Mouse (Mus musculus) neural tube, embryonic 11.5 days (tissue): ENCODE measurements at regions not wholly inside any gene's neighbourhood (a gene's known extent, or its start where the extent isn't known, plus 50 kb on each side); places are given as distances from the start of the nearest gene placed in this dataset.
A peak's percentile ranks its signal among the peaks of the same experiment; 100 is the strongest.

ENCODE experiments used
- ATAC-seq: fragments of 200-750 bp; cut with Nextera tagmentation; 2 replicates; pipeline ENCODE4 v1.8.0; 2017; ENCODE audit warnings: moderate number of reproducible peaks, mild to moderate bottlenecking, moderate TSS enrichment, moderate library complexity; ENCODE audit not compliant: insufficient read depth, low FRiP score, low TSS enrichment
- DNase-seq: peaks from one replicate; pipeline ENCODE4 v3.0.0-alpha.2; 2015; ENCODE audit warnings: low spot score
- H3K27ac ChIP-seq: fragments of 300-500 bp; sonication (generic); 2 replicates; pipeline ENCODE4 v1.5.1; 2014; ENCODE audit warnings: low read depth, mild to moderate bottlenecking, low read length
- H3K27me3 ChIP-seq: fragments of 300-500 bp; sonication (generic); 2 replicates; pipeline ENCODE4 v1.6.1; 2014; ENCODE audit warnings: mild to moderate bottlenecking, low read length, mixed read lengths; ENCODE audit not compliant: control insufficient read depth, insufficient read depth
- H3K36me3 ChIP-seq: fragments of 300-500 bp; sonication (generic); 2 replicates; pipeline ENCODE4 v1.6.1; 2014; ENCODE audit warnings: mild to moderate bottlenecking, low read length, moderate library complexity, mixed read lengths; ENCODE audit not compliant: control insufficient read depth, insufficient read depth
- H3K4me1 ChIP-seq: fragments of 300-500 bp; sonication (generic); 2 replicates; pipeline ENCODE4 v1.6.1; 2014; ENCODE audit warnings: low read length, mixed read lengths; ENCODE audit not compliant: control insufficient read depth, insufficient read depth
- H3K4me2 ChIP-seq: fragments of 300-500 bp; sonication (generic); 2 replicates; pipeline ENCODE4 v1.6.1; 2014; ENCODE audit warnings: low read depth, mild to moderate bottlenecking, moderate library complexity
- H3K4me3 ChIP-seq: fragments of 300-500 bp; sonication (generic); 2 replicates; pipeline ENCODE4 v1.5.1; 2014; ENCODE audit warnings: low read depth, low read length
- H3K9ac ChIP-seq: fragments of 300-500 bp; sonication (generic); 2 replicates; pipeline ENCODE4 v1.6.1; 2014; ENCODE audit warnings: mild to moderate bottlenecking, low read length
- H3K9me3 ChIP-seq: fragments of 300-500 bp; sonication (generic); 2 replicates; pipeline ENCODE4 v1.6.1; 2016; ENCODE audit warnings: low read length; ENCODE audit not compliant: control insufficient read depth
- WGBS: fragments of 180-500 bp; shearing (Covaris S2); extraction: QIAGEN DNeasy Blood & Tissue Kit; methylation state at CpG from one replicate; pipeline ENCODE4 v1.1.7; 2014; 5-methylcytosine and 5-hydroxymethylcytosine counted together

GRCm38 (mm10) chr9:67630173-67630572 is 70.7 kb upstream of the Tln2 start:
- Histone ChIP-seq H3K4me2 (no peak overlapping the region), H3K4me1 (0 out of 2 replicates have a peak, but pooled peaks cover 3% of the 10 kb centered on the region), H3K9ac (no peak overlapping the region), H3K9me3 (no peaks in the 10 kb centered on the region), H3K27me3 (no peaks in the 10 kb centered on the region; the same call in 1 of the 2 replicates), H3K36me3 (no peaks in the 10 kb centered on the region), H3K4me3 (no peak overlapping the region), H3K27ac (no peak overlapping the region)
- 73% methylated on average over 3 of the region's 3 CpGs for WGBS
- ATAC-seq (no peak), DNase-seq (no peak)

DNA sequence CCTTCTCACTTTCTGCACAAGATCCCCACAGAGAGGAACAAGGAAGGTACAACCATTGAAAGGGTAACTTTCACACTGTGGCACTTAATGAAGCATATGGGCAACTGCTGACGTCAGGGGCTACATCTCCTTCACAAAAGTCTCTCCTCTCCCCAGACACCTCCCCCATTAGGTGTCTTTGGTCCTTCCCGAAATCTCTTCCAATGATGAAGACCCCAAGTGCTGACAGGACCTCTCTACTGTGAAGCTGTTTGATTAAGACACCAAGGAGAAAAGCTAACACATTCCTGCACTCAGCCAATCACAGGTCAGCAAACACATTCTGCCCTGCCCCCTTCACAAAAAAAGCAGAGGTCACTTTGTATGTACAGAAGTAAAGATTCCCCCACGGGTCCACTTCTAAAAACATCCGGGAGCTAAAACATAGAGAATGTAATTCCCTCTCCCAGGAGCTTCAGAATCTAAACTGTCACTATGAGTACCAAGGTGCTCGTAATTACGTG is 72.3 kb upstream of the Tln2 start:
- DNase-seq, result no peak
- Histone ChIP-seq H3K9ac (no peak overlapping the region), H3K4me3 (no peak overlapping the region; the same call in 1 of the 2 replicates), H3K27me3 (no peaks in the 10 kb centered on the region; the same call in 1 of the 2 replicates), H3K36me3 (no peaks in the 10 kb centered on the region), H3K4me2 (peak overlapping the region; percentile 100), H3K9me3 (no peaks in the 10 kb centered on the region), H3K27ac (no peak overlapping the region), H3K4me1 (0 out of 2 replicates have a peak, but pooled peaks cover 3% of the 10 kb centered on the region)
- ATAC-seq, result no peak
- 4% methylated on average over 6 of the region's 6 CpGs for WGBS

DNA sequence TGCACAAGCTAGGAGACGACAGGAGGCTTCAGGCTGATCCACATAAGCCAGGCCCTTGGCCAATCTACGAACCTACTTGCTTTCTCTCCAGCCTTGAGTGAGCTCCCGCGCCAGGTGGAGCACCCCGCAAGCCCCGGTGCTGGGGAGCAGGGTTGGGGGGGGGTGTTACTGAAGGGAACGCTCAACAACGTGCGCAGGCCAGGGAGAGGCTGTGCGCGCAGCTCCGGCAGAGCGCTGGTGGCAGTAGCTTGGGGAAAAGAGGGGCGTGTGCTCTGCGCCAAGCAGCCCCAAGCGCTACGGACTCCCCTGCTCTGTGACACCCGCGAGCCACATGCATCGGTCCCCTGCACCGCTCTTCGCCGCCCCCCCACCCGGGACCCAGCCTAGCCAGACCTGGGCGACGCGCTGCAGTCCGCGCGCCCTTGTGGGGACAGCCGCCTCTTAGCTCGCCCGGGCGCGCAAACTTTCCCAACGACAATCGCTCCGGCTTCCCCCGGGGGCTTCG is 73.1 kb upstream of the Tln2 start:
- 0 out of 2 replicates have a peak, but pooled peaks cover 3% of the 10 kb centered on the region for H3K4me1 ChIP-seq
- no peak overlapping the region for H3K27ac ChIP-seq
- DNase-seq (peak; percentile 36), ATAC-seq (no peak; the same call in 1 of the 2 replicates)
- peak overlapping the region; percentile 100 for H3K4me2 ChIP-seq
- no peaks in the 10 kb centered on the region; the same call in 1 of the 2 replicates for H3K27me3 ChIP-seq
- 0% methylated on average over 39 of the region's 40 CpGs for WGBS
- no peaks in the 10 kb centered on the region for H3K36me3 ChIP-seq
- H3K9me3 ChIP-seq, result no peaks in the 10 kb centered on the region
- peak overlapping the region; percentile 86 for H3K9ac ChIP-seq
- H3K4me3 ChIP-seq, result peak overlapping the region; percentile 79

GRCm38 (mm10) chr9:67633026-67633741 is 73.7 kb upstream of the Tln2 start:
- no peaks in the 10 kb centered on the region for H3K36me3 ChIP-seq
- DNase-seq (peak; percentile 61), ATAC-seq (no peak)
- no peaks in the 10 kb centered on the region; the same call in 1 of the 2 replicates for H3K27me3 ChIP-seq
- H3K4me3 ChIP-seq, result peak overlapping the region; percentile 79
- 0 out of 2 replicates have a peak, but pooled peaks cover 3% of the 10 kb centered on the region for H3K4me1 ChIP-seq
- no peak overlapping the region; the same call in 1 of the 2 replicates for H3K27ac ChIP-seq
- H3K9me3 ChIP-seq, result no peaks in the 10 kb centered on the region
- H3K4me2 ChIP-seq, result peak overlapping the region; percentile 100
- WGBS, result under 1% methylated on average over 50 of the region's 50 CpGs
- peak overlapping the region; percentile 86 for H3K9ac ChIP-seq

GRCm38 (mm10) chr9:67633761-67634441 is 74.4 kb upstream of the Tln2 start:
- WGBS, result under 1% methylated on average over 50 of the region's 61 CpGs
- peak overlapping the region; percentile 100 for H3K4me2 ChIP-seq
- peak; percentile 68 for ATAC-seq

DNA sequence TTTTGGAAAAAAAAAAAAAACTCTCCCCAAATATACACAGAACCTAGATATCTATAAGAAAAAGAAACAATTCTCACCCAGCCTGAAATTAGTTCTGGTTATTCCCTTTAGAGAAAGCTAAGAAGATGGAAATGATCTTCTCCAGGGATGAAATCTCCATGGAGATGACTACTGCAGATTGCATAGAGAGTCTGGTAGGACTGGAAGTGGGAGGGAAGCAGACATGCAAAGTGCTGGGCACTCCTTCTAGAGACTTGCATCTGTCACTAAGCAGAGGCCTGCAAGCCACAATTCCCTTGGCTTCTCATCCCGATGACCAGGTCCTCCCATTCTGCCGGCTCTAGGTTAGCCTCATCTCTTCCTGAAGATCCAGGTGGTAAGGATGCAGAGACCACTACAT is 87.3 kb upstream of the Tln2 start:
- H3K4me3 ChIP-seq, result no peak overlapping the region
- no peak for DNase-seq
- 93% methylated on average over 2 of the region's 2 CpGs for WGBS
- H3K4me2 ChIP-seq, result no peak overlapping the region
- no peaks in the 10 kb centered on the region for H3K36me3 ChIP-seq
- H3K9ac ChIP-seq, result no peak overlapping the region
- no peaks in the 10 kb centered on the region for H3K9me3 ChIP-seq
- H3K27ac ChIP-seq, result no peak overlapping the region
- H3K4me1 ChIP-seq, result no peaks in the 10 kb centered on the region
- H3K27me3 ChIP-seq, result no peaks in the 10 kb centered on the region
- ATAC-seq, result no peak

More at GRCm38 (mm10) chr9:67633761-67634441, 74.4 kb upstream of the Tln2 start:
- Histone ChIP-seq H3K4me3 (peak overlapping the region; percentile 79), H3K9me3 (no peaks in the 10 kb centered on the region), H3K27me3 (no peaks in the 10 kb centered on the region; the same call in 1 of the 2 replicates), H3K4me1 (0 out of 2 replicates have a peak, but pooled peaks cover 3% of the 10 kb centered on the region), H3K27ac (peak overlapping the region; percentile 56; the same call in 1 of the 2 replicates), H3K36me3 (no peaks in the 10 kb centered on the region), H3K9ac (peak overlapping the region; percentile 86)
- peak; percentile 83 for DNase-seq

DNA sequence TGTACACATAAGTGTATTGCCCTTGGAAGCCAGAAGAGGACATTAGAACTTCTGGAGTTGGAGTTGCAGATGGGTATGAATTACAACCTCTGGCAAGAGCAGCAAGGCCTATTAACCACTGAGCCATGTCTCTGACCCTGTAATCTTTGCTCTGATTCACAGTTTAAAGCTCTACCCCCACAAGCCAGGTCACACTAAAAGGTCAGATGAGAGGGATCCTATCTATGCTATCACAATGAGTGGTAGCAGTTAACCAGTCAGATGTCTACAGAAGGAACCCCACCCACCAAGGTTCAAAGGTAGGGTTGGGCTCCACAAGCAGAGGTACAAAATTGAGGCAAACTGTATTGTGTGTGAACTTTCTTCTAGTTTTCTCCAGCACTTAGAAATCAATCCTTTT is 94.5 kb upstream of the C2cd4b start:
- Histone ChIP-seq H3K9me3 (no peaks in the 10 kb centered on the region), H3K9ac (no peak overlapping the region), H3K4me3 (no peak overlapping the region), H3K27ac (no peak overlapping the region), H3K27me3 (no peaks in the 10 kb centered on the region), H3K4me1 (no peaks in the 10 kb centered on the region), H3K36me3 (no peaks in the 10 kb centered on the region), H3K4me2 (no peak overlapping the region)
- DNase-seq (no peak), ATAC-seq (no peak)

- no peaks in the 10 kb centered on the region for H3K27me3 ChIP-seq
- no peaks in the 10 kb centered on the region for H3K9me3 ChIP-seq
- no peak overlapping the region for H3K4me3 ChIP-seq
- H3K4me2 ChIP-seq, result no peak overlapping the region
- no peak overlapping the region for H3K9ac ChIP-seq
- H3K36me3 ChIP-seq, result no peaks in the 10 kb centered on the region
- H3K27ac ChIP-seq, result no peak overlapping the region
- 84% methylated on average over 12 of the region's 12 CpGs for WGBS
- ATAC-seq, result no peak
- no peak for DNase-seq
- H3K4me1 ChIP-seq, result no peaks in the 10 kb centered on the region
These were observed 88.8 kb upstream of the C2cd4b start for GRCm38 (mm10) chr9:67670261-67671020.
